Mouse (Mus musculus): Measurements from ENCODE around the gene Serpina1d. TPM values are rescaled to one million over a fixed set of nuclear protein-coding genes. Genes with fewer than 3 reads are reported as not detected.
"Not testable (repeated sequence)": the region's sequence is repeated elsewhere in the genome, so short reads cannot be mapped to it uniquely, and the experiment has no call there.

Gene Serpina1d
- total RNA-seq (2021) = not detected
- long read RNA-seq = 0 reads

- DNase-seq (ENCODE audit: low spot score in 2 of 2) = not testable (repeated sequence)
Measured at GRCm38 (mm10) chr12:103773246-103773851, at the start of gene Serpina1d. Gene Serpina1d, minus strand, starts transcription at chr12:103773592.

- not testable (repeated sequence) for DNase-seq (ENCODE audit: low spot score in 2 of 2)
Measured at GRCm38 (mm10) chr12:103770597-103770996, 2.8 kb downstream of the Serpina1d start.

- not testable (repeated sequence) for DNase-seq (ENCODE audit: low spot score in 2 of 2)
Measured at GRCm38 (mm10) chr12:103763083-103763482, 10.3 kb downstream of the Serpina1d start.

GRCm38 (mm10) chr12:103760316-103760715 is 13.1 kb downstream of the Serpina1d start:
- not testable (repeated sequence) for DNase-seq (ENCODE audit: low spot score in 2 of 2)

- not testable (repeated sequence) for DNase-seq (ENCODE audit: low spot score in 2 of 2)
Measured at GRCm38 (mm10) chr12:103745957-103746356, 27.4 kb downstream of the Serpina1d start.

- not testable (repeated sequence) for DNase-seq (ENCODE audit: low spot score in 2 of 2)
Measured at GRCm38 (mm10) chr12:103737791-103738580, 35.4 kb downstream of the Serpina1d start.

- DNase-seq (ENCODE audit: low spot score in 2 of 2) = not testable (repeated sequence)
Measured at GRCm38 (mm10) chr12:103735566-103735965, 37.8 kb downstream of the Serpina1d start.

- DNase-seq (ENCODE audit: low spot score in 2 of 2) = not testable (repeated sequence)
Measured at GRCm38 (mm10) chr12:103735101-103735500, 38.3 kb downstream of the Serpina1d start.

Other genes with a start within 250 kb of the Serpina1d start
- 10 to 100 TPM; 25.3 to 27.0 TPM for gene Ppp4r4, start 241.3 kb downstream of the Serpina1d start, total RNA-seq (2021)
- not detected for gene Serpina10, start 142.1 kb downstream of the Serpina1d start, total RNA-seq (2021)
- not detected for gene Serpina6, start 116.4 kb downstream of the Serpina1d start, total RNA-seq (2021)
- gene Serpina16, start 97.5 kb downstream of the Serpina1d start, total RNA-seq (2021) = not detected
- gene Serpina1f, start 78.1 kb downstream of the Serpina1d start, total RNA-seq (2021) = not detected
- not detected for gene Serpina1b, start 56.8 kb upstream of the Serpina1d start, total RNA-seq (2021)
- gene Serpina1a, start 90.0 kb upstream of the Serpina1d start, total RNA-seq (2021) = not detected
- gene Serpina1c, start 131.3 kb upstream of the Serpina1d start, total RNA-seq (2021) = not detected
- gene Serpina1e, start 185.4 kb upstream of the Serpina1d start, total RNA-seq (2021) = not detected
- gene Serpina11, start 216.4 kb upstream of the Serpina1d start, total RNA-seq (2021) = not detected
- under 1 TPM in 1 of 2 experiments, not detected in 1; 0.21 TPM for gene Serpina9, start 240.2 kb upstream of the Serpina1d start, total RNA-seq (2021)

All from layer of hippocampus, postnatal 10 days (tissue).